Mouse (Mus musculus) thymus, adult 2 months (tissue): ENCODE data around the gene Asns. TPM values are rescaled to one million over a fixed set of nuclear protein-coding genes. Genes with fewer than 3 reads are reported as not detected.
A peak's percentile ranks its signal among the peaks of the same experiment; 100 is the strongest.

ENCODE experiments used
- DNase-seq: peaks from one replicate; pipeline ENCODE4 v3.0.0; 2021
- H3K27ac ChIP-seq: fragments of 200-500 bp; 2 replicates; pipeline ENCODE4 v1.5.1; 2012; ENCODE audit warnings: low read length, control low read depth; ENCODE audit not compliant: control insufficient read depth, insufficient read depth
- H3K27me3 ChIP-seq: fragments of 200-500 bp; 2 replicates; pipeline ENCODE4 v1.6.1; 2012; ENCODE audit warnings: mild to moderate bottlenecking, low read length, moderate library complexity, mixed read lengths; ENCODE audit not compliant: control insufficient read depth, insufficient read depth
- H3K36me3 ChIP-seq: fragments of 200-500 bp; 2 replicates; pipeline ENCODE4 v1.6.1; 2012; ENCODE audit warnings: mild to moderate bottlenecking, low read length, moderate library complexity; ENCODE audit not compliant: control insufficient read depth, insufficient read depth
- H3K4me1 ChIP-seq: fragments of 200-500 bp; replicated peaks from 2 replicates; pipeline ENCODE4 v1.6.1; 2012; ENCODE audit warnings: low read length; ENCODE audit not compliant: control insufficient read depth, insufficient read depth
- H3K4me3 ChIP-seq: fragments of 200-500 bp; 2 replicates; pipeline ENCODE4 v1.5.1; 2012; ENCODE audit warnings: mild to moderate bottlenecking, low read length, control low read depth, moderate library complexity; ENCODE audit not compliant: control insufficient read depth, insufficient read depth
- CTCF ChIP-seq: fragments of 200-500 bp; IDR thresholded peaks from 2 replicates; pipeline ENCODE4 v1.5.1; 2012; ENCODE audit warnings: mild to moderate bottlenecking, control low read depth, low read length, moderate library complexity, borderline replicate concordance; ENCODE audit not compliant: control insufficient read depth, poor library complexity, insufficient read depth; ENCODE audit errors: extremely low read depth
- POLR2A ChIP-seq: fragments of 200-500 bp; IDR thresholded peaks from 2 replicates; pipeline ENCODE4 v1.6.1; 2012; ENCODE audit warnings: mild to moderate bottlenecking, low read length, control low read depth, moderate library complexity; ENCODE audit not compliant: control insufficient read depth, poor library complexity, insufficient read depth; ENCODE audit errors: extremely low read depth
- WGBS: fragments of 180-500 bp; shearing (Covaris S2); methylation state at CpG from one replicate; pipeline ENCODE4 v1.1.7; 2018; 5-methylcytosine and 5-hydroxymethylcytosine counted together
- polyA plus RNA-seq: library from polyadenylated mRNA; depleted of rRNA; stranded (reverse); fragments of >200 nt; gene quantifications from 2 replicates; pipeline ENCODE4 v1.2.3, GENCODE M21; 2012

Gene Asns
- polyA plus RNA-seq, 1 experiment = 6.5 TPM

DNA sequence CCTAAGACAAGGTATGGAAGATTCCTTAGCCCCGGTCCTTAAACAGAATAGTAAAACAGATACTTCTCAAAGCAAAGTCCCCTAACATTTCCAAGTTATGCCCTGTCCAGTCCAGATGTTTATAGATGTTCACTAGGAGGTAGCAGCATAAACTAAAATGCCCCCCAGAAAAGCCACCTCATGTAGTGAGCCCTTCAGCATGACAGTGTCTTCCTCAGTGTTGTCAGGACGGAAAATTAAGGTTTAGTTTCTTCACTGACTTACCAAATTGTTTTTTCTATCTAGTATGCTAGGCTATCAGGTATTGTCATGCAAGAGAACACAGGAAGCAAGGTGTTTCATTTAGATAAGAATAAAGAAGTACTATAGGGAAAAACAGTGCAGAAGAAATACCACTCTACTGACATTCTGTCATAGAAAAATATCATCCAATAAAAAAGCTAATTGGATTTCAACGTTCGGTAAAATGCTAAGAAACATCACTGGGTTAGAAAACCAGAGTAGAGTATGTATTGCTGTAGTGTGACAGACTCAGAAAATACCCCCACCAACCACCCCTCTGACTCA lies 4.1 kb upstream of the Asns start:
- no peak overlapping the region for H3K4me3 ChIP-seq
- no peaks in the 10 kb centered on the region for H3K36me3 ChIP-seq
- no peaks in the 10 kb centered on the region; the same call in 1 of the 2 replicates for H3K27me3 ChIP-seq
- 74% methylated on average over 4 of the region's 4 CpGs for WGBS
- H3K4me1 ChIP-seq = no peaks in the 10 kb centered on the region
- TF ChIP-seq CTCF (no peak), POLR2A (no peak)
- no peak overlapping the region for H3K27ac ChIP-seq
- DNase-seq = no peak

DNA sequence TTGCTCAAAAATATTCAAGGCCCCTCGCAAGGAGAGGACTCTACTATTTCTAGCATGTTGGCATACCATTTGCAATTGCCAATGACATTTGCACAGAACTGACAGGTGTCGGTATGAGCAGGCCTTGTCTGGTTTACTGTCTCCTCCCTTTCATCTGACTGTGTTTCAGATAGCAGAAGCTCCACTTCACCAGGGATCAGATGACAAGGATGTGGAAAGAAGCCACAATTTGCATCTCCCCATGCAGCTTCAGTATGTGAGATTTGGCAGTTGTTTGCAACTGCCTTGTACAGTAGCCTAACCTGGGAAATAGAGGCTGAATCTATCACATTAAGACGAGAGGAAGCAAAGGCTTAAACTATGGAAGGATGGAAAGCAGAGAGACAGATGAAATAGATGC lies 3.6 kb upstream of the Asns start:
- Histone ChIP-seq H3K36me3 (no peaks in the 10 kb centered on the region), H3K27ac (no peak overlapping the region), H3K4me3 (no peak overlapping the region), H3K4me1 (no peaks in the 10 kb centered on the region), H3K27me3 (no peaks in the 10 kb centered on the region; the same call in 1 of the 2 replicates)
- no peak for DNase-seq
- 72% methylated on average over 3 of the region's 3 CpGs for WGBS
- no peak for TF ChIP-seq POLR2A
- no peak for TF ChIP-seq CTCF

DNA sequence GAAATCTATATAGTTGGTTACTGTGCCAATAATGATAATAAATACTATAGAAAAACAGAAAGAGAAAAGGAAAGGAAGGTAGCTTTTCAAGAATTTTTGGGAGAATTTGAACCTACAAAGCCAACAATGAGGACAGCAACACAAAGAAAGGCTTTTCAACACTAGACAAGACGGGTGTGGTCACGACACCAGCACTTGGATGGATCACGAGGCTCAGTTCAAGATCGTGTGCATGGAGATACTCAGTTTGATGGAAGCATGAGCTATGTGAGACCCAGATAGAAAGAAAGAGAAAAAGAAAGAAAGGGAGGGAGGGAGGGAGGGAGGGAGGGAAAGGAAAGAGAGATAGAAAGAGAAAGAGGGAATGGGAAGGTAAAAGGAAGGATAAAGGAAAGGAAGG lies 2.8 kb upstream of the Asns start:
- no peak overlapping the region for H3K27ac ChIP-seq
- no peaks in the 10 kb centered on the region for H3K36me3 ChIP-seq
- TF ChIP-seq CTCF (no peak), POLR2A (no peak)
- H3K4me1 ChIP-seq = no peaks in the 10 kb centered on the region
- 92% methylated on average over 4 of the region's 4 CpGs for WGBS
- no peaks in the 10 kb centered on the region; the same call in 1 of the 2 replicates for H3K27me3 ChIP-seq
- no peak overlapping the region for H3K4me3 ChIP-seq
- no peak for DNase-seq

DNA sequence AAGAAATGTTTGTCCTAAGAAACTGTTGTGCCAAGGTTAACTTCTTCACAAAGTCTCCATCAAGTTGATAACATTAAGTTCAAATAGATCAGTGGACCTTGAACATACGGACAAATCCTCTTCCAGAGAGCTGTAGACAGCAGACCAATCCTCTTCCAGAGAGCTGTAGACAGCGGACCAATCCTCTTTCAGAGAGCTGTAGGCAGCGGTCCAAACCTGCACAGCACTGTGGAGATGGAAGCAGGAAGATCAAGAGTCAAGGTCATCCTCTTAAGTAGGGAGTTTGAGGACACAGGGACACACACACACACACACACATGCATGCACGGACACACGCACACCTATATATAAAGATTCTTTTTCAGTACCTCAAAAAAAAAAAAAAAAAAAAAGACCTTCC lies 612 bp upstream of the Asns start:
- H3K4me1 ChIP-seq = 0 out of 2 replicates have a peak, but pooled peaks cover 3% of the 10 kb centered on the region
- 82% methylated on average over 5 of the region's 5 CpGs for WGBS
- no peak overlapping the region for H3K27ac ChIP-seq
- H3K27me3 ChIP-seq = no peaks in the 10 kb centered on the region; the same call in 1 of the 2 replicates
- H3K36me3 ChIP-seq = no peaks in the 10 kb centered on the region
- no peak overlapping the region for H3K4me3 ChIP-seq
- no peak for DNase-seq
- TF ChIP-seq POLR2A = no peak
- TF ChIP-seq CTCF = no peak

DNA sequence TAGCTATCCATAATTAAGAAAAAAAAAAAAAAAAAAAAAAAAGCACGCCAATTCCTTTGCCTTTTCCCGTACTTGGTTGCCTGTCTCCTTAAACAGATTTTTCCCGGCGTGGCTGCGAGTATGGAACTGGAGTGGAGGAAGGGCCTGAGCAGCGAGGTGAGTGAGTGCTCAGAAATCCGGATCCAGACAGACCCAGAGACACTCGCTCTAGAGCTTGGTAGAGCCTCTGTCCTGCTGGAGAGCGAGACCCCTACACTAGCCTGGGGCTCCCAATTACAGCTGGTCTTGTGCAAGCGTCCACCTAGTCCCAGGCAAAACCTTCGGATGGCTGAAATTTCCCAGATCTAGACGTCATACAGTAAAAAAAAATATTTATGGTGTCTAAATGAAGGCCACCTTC lies 603 bp downstream of the Asns start:
- DNase-seq = no peak
- Histone ChIP-seq H3K36me3 (no peaks in the 10 kb centered on the region), H3K27me3 (no peaks in the 10 kb centered on the region; the same call in 1 of the 2 replicates), H3K27ac (no peak overlapping the region), H3K4me3 (peak overlapping the region; percentile 26; the same call in 1 of the 2 replicates), H3K4me1 (0 out of 2 replicates have a peak, but pooled peaks cover 3% of the 10 kb centered on the region)
- TF ChIP-seq CTCF (no peak), POLR2A (no peak)
- 8% methylated on average over 12 of the region's 12 CpGs for WGBS

DNA sequence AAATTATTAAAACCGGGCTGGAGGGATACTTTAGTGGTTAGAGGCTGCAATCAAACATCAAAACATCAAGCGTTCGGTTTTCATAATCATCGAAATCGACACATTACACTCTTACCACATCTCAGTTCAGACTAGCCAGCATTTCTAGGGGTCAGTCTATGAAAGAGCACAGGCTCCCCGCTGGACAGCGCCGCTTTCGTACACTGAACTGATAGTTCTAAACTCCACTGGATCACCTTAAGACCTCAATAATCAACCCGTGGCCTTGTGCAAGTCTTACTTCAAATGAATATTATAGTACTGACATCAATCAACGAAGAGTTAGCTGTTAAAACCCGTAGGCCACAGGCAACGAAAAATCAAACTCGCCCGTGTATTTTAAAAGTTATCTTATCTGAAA lies 1.0 kb downstream of the Asns start:
- Histone ChIP-seq H3K4me1 (0 out of 2 replicates have a peak, but pooled peaks cover 3% of the 10 kb centered on the region), H3K27me3 (no peaks in the 10 kb centered on the region; the same call in 1 of the 2 replicates), H3K27ac (no peak overlapping the region), H3K4me3 (no peak overlapping the region), H3K36me3 (no peaks in the 10 kb centered on the region)
- WGBS = 69% methylated on average over 15 of the region's 15 CpGs
- no peak for DNase-seq
- TF ChIP-seq CTCF (no peak), POLR2A (no peak)

DNA sequence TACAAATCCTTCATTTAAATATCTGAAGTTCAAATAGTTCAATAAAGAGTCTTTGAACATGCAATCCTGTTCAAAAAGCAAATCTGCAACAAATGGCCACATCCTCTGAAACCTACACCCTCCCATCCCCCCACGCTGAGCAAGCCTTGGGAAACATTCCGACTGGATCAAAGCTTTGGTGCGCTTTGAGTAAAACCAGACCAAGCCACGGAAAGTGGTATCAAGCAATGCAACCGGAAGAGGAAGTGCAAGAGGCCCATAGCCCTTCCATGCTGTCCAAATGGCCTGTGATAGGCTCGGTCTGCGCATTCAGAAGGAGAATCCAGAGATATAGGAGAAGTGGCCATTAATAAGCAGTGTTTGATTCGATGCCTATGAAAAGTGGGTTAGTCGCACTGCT lies 2.6 kb downstream of the Asns start:
- H3K4me1 ChIP-seq = 0 out of 2 replicates have a peak, but pooled peaks cover 3% of the 10 kb centered on the region
- H3K4me3 ChIP-seq = no peak overlapping the region
- no peak overlapping the region for H3K27ac ChIP-seq
- WGBS = 94% methylated on average over 9 of the region's 9 CpGs
- DNase-seq = no peak
- H3K27me3 ChIP-seq = no peaks in the 10 kb centered on the region; the same call in 1 of the 2 replicates
- no peaks in the 10 kb centered on the region for H3K36me3 ChIP-seq
- TF ChIP-seq CTCF (no peak), POLR2A (no peak)
